Mouse (Mus musculus): ENCODE data around the gene Plpp1.

Plpp1 gene

DNA sequence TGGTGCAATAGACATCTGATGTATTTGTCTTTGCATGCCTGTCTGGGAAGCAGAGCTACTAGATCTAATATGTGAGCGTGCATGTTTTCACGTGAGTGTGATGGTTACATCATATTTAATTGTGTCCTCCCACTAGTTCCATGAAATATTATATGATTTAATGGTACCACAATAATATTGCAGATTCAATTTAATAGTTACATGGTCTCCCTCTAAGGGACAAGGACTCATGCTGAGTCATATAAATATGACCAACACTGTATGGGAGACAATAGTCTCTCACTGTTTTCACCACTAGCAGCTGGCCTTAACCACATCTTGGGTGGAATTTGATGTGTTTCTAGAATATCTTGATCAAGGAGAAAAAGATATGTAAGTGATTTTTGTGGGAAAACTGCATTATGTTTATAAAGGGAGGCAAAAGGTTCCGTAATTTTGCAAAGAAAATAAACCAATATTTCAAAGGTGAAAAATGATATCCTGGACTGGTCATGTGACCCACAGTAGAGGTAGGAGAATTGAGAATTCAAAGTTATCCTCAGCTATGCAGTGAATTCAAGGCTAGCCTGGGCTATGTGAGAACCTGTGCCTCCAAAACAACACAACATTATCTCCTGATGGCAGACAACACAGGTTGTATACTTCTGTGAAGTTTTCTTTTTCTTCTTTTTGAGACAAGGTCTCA lies 26.5 kb upstream of the Plpp1 start:
- no peak for DNase-seq (ENCODE audit: low spot score in 2 of 2)

DNA sequence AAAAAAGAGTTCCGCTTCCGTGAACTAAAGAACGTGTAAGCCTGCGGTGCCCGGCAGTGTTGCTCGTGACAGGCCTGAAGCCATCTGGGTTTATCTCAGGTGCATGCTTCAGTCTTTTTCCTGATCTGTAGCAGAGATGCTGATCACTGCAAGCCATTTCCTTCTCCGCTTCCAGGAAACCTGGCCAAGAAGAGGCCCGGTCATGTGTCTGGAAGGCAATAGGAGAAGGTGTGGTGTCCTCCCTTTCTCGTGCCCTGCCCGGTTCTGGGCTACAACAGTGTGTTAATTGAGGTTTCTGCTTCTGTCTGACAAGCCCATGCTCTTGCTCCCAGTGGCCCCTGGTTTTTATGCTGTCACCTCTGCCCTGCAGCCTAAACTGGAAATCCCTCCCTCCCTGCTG lies 24.7 kb upstream of the Plpp1 start:
- DNase-seq (ENCODE audit: low spot score in 2 of 2): no peak

- DNase-seq (ENCODE audit: low spot score in 2 of 2): no peak
Observed at GRCm38 (mm10) chr13:112778407-112778806, 22.2 kb upstream of the Plpp1 start.

GRCm38 (mm10) chr13:112785305-112785704 lies 15.3 kb upstream of the Plpp1 start:
- no peak for DNase-seq (ENCODE audit: low spot score in 2 of 2)

- DNase-seq (ENCODE audit: low spot score in 2 of 2): no peak
Observed at GRCm38 (mm10) chr13:112786142-112786541, 14.4 kb upstream of the Plpp1 start.

- DNase-seq (ENCODE audit: low spot score in 2 of 2): no peak
Observed at GRCm38 (mm10) chr13:112786942-112787533, 13.6 kb upstream of the Plpp1 start.

GRCm38 (mm10) chr13:112790774-112791173 lies 9.8 kb upstream of the Plpp1 start:
- no peak for DNase-seq (ENCODE audit: low spot score in 2 of 2)

DNA sequence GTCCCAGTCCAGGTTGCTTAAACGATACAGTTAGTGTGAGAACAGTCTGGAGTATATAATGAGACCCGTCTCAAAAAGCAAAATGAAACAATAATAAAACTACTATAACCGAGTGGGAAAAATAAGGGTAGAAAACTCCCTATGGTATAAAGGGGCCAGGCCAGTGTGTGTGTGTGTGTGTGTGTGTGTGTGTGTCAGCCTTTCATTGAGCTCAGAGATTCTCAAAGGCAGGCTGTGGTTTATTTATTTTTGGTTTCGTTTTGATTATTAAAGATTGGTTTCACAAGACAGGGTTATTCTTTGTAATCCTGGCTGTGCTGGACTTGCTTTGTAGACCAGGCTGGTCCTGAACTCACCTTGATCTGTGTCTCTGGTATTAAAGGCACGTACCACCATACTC lies 8.7 kb upstream of the Plpp1 start:
- no peak for DNase-seq (ENCODE audit: low spot score in 2 of 2)

DNA sequence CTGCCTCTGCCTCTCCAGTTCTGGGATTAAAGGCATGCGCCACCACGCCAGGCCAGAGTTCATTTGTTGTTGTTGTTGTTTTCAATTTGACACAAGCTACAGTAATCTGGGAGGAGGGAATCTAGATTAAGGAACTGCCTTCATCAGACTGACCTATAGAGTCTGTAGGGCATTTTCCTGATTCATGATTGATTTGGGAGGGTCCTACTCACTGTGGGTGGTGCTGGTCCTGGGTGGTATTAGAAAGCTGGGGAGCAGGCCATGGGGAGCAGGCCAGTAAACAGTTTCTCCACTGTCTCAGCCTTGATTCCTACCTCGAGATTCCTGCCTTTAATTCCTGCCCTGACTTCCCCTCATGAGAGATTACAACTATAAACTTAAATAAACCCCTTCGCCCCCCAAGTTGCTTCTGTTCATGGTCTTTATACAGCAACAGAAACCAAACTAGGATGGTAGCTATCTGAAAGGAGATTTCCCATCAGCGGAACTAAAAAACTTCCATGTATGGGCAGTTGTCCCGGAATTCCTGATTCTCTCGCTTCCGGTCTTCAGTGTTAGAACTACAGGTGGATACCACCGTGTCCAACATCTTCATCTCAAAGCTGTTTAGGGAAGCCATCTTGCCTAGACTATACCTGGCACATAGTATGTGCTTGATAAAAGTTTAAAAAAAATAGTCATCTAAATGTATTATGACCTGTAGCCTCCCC lies 2.2 kb upstream of the Plpp1 start:
- no peak for DNase-seq (ENCODE audit: low spot score in 2 of 2)

DNA sequence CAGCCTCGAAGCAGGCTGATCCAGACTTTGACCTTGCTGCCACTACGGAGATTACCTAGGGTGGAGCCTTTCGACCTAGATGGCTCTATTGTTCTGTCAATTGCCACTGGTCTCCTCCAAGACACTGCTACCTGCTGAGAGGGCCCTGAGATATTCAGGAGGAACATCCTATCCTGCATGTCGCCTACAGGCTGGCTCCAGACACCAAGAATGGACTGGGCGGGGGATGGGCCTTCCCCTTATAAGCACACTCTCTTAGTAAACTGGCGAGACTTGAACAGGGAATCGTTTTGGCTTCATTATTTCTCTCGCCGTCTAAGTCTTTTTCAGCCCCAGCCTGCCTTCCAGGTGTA lies 1.7 kb upstream of the Plpp1 start:
- no peak for DNase-seq (ENCODE audit: low spot score in 2 of 2)

DNA sequence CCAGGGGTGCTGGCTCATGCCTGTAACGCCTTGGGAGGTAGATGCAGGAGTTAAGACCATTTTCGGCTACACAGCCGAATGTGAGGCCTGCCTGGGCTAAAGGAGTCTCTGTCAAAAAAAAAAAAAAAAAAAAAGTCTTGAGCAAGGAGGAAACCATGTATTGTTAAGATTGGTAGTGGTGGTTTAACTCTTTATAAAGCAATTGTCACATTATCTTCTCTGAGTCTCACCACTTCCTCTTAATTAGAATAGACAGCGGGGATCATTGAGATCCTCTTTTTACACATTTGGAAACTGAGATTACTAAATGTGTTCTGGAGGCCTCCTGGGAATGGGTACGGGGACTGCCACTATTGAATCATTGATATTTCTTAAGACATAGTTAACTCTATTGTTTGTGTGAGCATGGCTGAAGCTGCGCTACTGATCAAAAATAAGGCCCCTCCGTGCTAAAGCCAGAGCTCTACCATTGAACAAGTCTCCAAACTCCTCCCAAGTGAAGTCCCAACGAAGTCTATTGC lies 811 bp upstream of the Plpp1 start:
- no peak for DNase-seq (ENCODE audit: low spot score in 2 of 2)

- DNase-seq (ENCODE audit: low spot score in 2 of 2): peak in 1 of 2 experiments; percentile 6
Observed at GRCm38 (mm10) chr13:112801381-112802004, 901 bp downstream of the Plpp1 start.

DNA sequence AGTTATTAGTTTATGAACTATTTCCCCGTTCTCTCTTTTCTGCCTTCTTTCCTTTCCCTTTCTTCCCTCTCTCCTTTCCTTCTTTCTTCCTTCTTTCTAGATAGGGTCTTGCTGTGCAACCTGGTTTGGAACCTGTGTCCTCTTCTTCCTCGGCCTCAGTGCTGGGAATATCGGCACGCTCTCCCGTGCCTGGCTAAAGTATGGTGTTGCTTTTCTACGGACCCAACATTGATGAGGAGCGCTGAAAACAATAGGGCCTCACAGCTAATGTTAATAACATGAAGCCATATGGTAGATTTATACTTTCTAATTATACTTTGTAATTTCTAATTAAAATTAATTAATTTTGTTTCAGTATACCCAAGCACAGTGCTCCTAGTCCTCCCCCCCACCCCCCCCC lies 2.5 kb downstream of the Plpp1 start:
- DNase-seq (ENCODE audit: low spot score in 2 of 2): no peak

DNA sequence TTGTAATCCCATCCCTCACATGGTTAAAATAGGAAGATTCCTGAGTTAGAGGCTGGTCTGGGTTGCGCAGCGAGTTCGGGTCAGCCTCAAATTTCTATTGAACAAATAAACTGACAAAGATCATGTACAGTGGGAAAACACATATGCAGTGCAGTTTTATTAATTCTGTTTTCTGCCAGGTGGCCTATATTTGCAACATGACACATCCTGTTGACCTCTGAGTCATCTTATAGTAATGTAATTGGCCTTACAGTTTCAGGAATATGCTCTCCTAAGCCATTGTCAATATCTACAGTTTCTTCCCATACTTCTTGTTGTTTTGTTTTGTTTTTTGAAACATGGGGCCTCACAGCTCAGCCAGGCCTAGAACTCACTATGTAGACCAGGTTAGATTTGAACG lies 3.1 kb downstream of the Plpp1 start:
- no peak for DNase-seq (ENCODE audit: low spot score in 2 of 2)

- DNase-seq (ENCODE audit: low spot score in 2 of 2): no peak
Observed at GRCm38 (mm10) chr13:112805529-112805928, 4.9 kb downstream of the Plpp1 start.

DNA sequence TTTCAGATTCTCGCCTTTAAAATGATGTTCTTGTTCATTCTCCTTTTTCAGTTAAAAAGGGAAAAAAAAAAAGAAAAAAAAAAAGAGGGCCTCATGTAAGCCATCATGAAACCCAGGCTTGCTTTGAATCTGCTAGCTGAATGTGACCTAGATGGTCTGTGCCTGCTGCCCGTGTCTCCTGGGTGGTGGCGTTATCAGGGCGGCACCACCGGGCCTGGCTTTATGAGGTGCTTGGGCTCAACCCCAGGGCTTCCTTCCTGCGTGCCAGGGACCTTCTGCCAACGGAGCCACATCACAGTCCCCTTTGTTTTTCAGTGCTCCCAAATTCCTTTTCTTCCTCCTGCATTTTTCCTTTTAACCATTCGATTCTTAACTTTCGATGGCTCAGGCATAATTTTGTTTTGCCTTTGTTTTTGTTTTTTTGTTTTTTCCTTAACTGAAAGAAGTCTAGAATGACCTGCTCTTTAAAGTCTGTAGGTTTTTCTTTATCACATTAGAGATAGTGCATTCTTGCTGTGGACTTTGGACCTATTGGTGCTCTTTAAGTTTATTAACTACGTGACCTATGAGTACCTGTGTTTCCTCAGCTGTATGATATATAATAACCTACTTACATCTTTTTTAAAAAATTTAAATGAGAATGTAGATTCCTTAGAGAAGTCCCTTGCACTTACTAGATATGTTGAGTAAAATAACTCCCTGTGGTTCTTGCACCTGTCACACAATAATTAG lies 7.5 kb downstream of the Plpp1 start:
- DNase-seq (ENCODE audit: low spot score in 2 of 2): no peak

- no peak for DNase-seq (ENCODE audit: low spot score in 2 of 2)
Observed at GRCm38 (mm10) chr13:112809504-112810247, 9.1 kb downstream of the Plpp1 start.

GRCm38 (mm10) chr13:112810248-112810645 lies 9.7 kb downstream of the Plpp1 start:
- no peak for DNase-seq (ENCODE audit: low spot score in 2 of 2)

DNA sequence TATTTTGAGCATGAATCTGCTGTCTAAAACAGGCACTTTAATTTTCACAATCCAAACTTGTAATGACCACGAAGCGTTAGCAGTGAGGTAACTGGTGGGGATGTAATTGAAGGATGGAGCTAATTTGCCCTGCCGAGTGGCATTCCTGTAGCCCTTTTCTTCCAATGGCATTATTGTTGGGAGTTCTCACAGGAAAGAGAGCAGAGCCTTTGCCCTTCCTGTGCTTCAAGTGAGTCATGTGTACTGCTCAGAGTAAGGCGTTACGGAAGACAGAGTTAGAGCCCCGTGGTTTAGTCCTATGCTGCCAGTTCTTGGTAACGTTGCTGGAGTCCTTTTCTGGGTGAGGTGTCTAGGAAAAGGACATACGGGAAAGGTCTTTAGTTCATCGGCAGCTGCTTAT lies 10.2 kb downstream of the Plpp1 start:
- DNase-seq (ENCODE audit: low spot score in 2 of 2): no peak

GRCm38 (mm10) chr13:112811708-112812403 lies 11.3 kb downstream of the Plpp1 start:
- DNase-seq (ENCODE audit: low spot score in 2 of 2): no peak

GRCm38 (mm10) chr13:112815996-112816395 lies 15.4 kb downstream of the Plpp1 start:
- no peak for DNase-seq (ENCODE audit: low spot score in 2 of 2)

All from thymus, postnatal 10 days (tissue).